Comparison of ENCODE assay signal across 8 mouse cellular contexts in genomic region chr6:30737548-30738463, GRCm38 (mm10). TPM values are rescaled to one million over a fixed set of nuclear protein-coding genes. Genes with fewer than 3 reads are reported as not detected.
DNase-seq lines count a peak whose midpoint lies in the region; ATAC-seq and TF ChIP-seq lines count a peak whose summit lies in the region.

No protein-coding gene starts in this region.

- peak overlapping the region; percentile 92 for H3K27ac ChIP-seq in forebrain, embryonic 15.5 days (replicated peaks)
- H3K27ac ChIP-seq in liver, embryonic 15.5 days (replicated peaks) = no peak overlapping the region
- peak overlapping the region; percentile 89 for H3K27ac ChIP-seq in neural tube, embryonic 13.5 days (replicated peaks)

- peak overlapping the region; percentile 66 for H3K4me2 ChIP-seq in forebrain, embryonic 15.5 days (replicated peaks)
- H3K4me2 ChIP-seq in liver, embryonic 15.5 days = peak overlapping the region; percentile 50
- H3K4me2 ChIP-seq in neural tube, embryonic 13.5 days = peak overlapping the region; percentile 62

- DNase-seq in G1E (ENCODE audit: low spot score) = no peak
- peak; percentile 77 to 82 for DNase-seq in heart, postnatal 10 days
- DNase-seq in kidney, postnatal 4 days = peak; percentile 85 to 89
- DNase-seq in urinary bladder, adult 2 months (ENCODE audit: low spot score) = peak; percentile 34

- no peak for ATAC-seq in G1E (ENCODE audit: extremely low read depth, insufficient number of reproducible peaks, low FRiP score, poor library complexity, severe bottlenecking)
- peak; percentile 49; the same call in 1 of the 2 replicates for ATAC-seq in cerebellum, adult (ENCODE audit: insufficient number of reproducible peaks, low FRiP score, low TSS enrichment)
- peak; percentile 81 for ATAC-seq in forebrain, embryonic 15.5 days (replicated peaks)
- ATAC-seq in liver, embryonic 15.5 days (ENCODE audit: insufficient read depth) = no peak
- ATAC-seq in neural tube, embryonic 13.5 days (ENCODE audit: low read depth) = peak; percentile 77

- peak overlapping the region; percentile 80 for H3K9ac ChIP-seq in forebrain, embryonic 15.5 days (replicated peaks)
- H3K9ac ChIP-seq in liver, embryonic 15.5 days = no peak overlapping the region
- H3K9ac ChIP-seq in neural tube, embryonic 13.5 days = peak overlapping the region; percentile 87

- intact Hi-C loops in heart, postnatal 10 days (cut with DNase I) = loop anchor here (2.0 kb wide), 1 partner anchor 39 kb away; no protein-coding TSS in a partner anchor

- peaks cover 6% of the 10 kb centered on the region for H3K36me3 ChIP-seq in G1E (replicated peaks)
- H3K36me3 ChIP-seq in forebrain, embryonic 15.5 days = peaks cover 6% of the 10 kb centered on the region
- no peaks in the 10 kb centered on the region for H3K36me3 ChIP-seq in liver, embryonic 15.5 days (replicated peaks)
- peaks cover 12% of the 10 kb centered on the region for H3K36me3 ChIP-seq in neural tube, embryonic 13.5 days

- WGBS in forebrain, embryonic 15.5 days = 45% methylated on average over 64 of the region's 66 CpGs
- WGBS in liver, embryonic 15.5 days (ENCODE audit: insufficient replicate concordance) = 43% methylated on average over 64 of the region's 66 CpGs
- 47% methylated on average over 61 of the region's 66 CpGs for WGBS in neural tube, embryonic 13.5 days

- no peak for TF ChIP-seq CTCF in G1E (IDR thresholded peaks at IDR 0.05; ENCODE audit: low read depth, low read length)

- peaks cover 20% of the 10 kb centered on the region for H3K9me3 ChIP-seq in G1E (replicated peaks)
- H3K9me3 ChIP-seq in forebrain, embryonic 15.5 days = peaks cover 10% of the 10 kb centered on the region
- H3K9me3 ChIP-seq in liver, embryonic 15.5 days (replicated peaks) = peaks cover 11% of the 10 kb centered on the region; the same call in 1 of the 2 replicates
- peaks cover 42% of the 10 kb centered on the region for H3K9me3 ChIP-seq in neural tube, embryonic 13.5 days

- H3K4me3 ChIP-seq in G1E (ENCODE audit: low read depth, low read length) = peak overlapping the region; percentile 64
- peak overlapping the region; percentile 61 for H3K4me3 ChIP-seq in forebrain, embryonic 15.5 days
- peak overlapping the region; percentile 46 for H3K4me3 ChIP-seq in liver, embryonic 15.5 days (replicated peaks)
- H3K4me3 ChIP-seq in neural tube, embryonic 13.5 days = peak overlapping the region; percentile 62

- H3K27me3 ChIP-seq in G1E (ENCODE audit: insufficient read depth, low read length) = peaks cover 51% of the 10 kb centered on the region
- H3K27me3 ChIP-seq in forebrain, embryonic 15.5 days = no peaks in the 10 kb centered on the region
- H3K27me3 ChIP-seq in liver, embryonic 15.5 days = peaks cover 74% of the 10 kb centered on the region
- H3K27me3 ChIP-seq in neural tube, embryonic 13.5 days = no peaks in the 10 kb centered on the region

- peaks cover 17% of the 10 kb centered on the region; the same call in 1 of the 2 replicates for H3K4me1 ChIP-seq in G1E (ENCODE audit: insufficient read depth, low read depth, low read length)
- H3K4me1 ChIP-seq in forebrain, embryonic 15.5 days = peaks cover 33% of the 10 kb centered on the region
- no peaks in the 10 kb centered on the region for H3K4me1 ChIP-seq in liver, embryonic 15.5 days (replicated peaks)
- H3K4me1 ChIP-seq in neural tube, embryonic 13.5 days (replicated peaks) = peaks cover 42% of the 10 kb centered on the region

RNA-seq across cellular contexts. Expression of gene Mest, which starts 14.5 kb away (rescaled TPM):
- total RNA-seq in G1E (2014; fragmentation: Nextera tagmentation) = not detected in 2 replicates
- total RNA-seq in G1E (2017) = 0.29 and 0.49 TPM in 2 replicates
- 0.57 and 0.90 TPM in 2 replicates for polyA plus RNA-seq in G1E (2012)
- polyA plus RNA-seq in forebrain, embryonic 15.5 days (2015; fragmentation: Nextera tagmentation; extraction: Ambion mirVana) = 313 and 315 TPM in 2 replicates
- total RNA-seq in heart, postnatal 10 days (2021) = 100 to 1,000 TPM; 192 to 215 TPM
- polyA plus RNA-seq in liver, embryonic 15.5 days (2015; fragmentation: Nextera tagmentation; extraction: Ambion mirVana) = 186 and 187 TPM in 2 replicates
- polyA plus RNA-seq in neural tube, embryonic 13.5 days (2015; fragmentation: Nextera tagmentation; extraction: Ambion mirVana) = 431 and 546 TPM in 2 replicates
- 4.7 and 5.1 TPM in 2 replicates for polyA plus RNA-seq in urinary bladder, adult 2 months (2012; rRNA removed)

RNA-seq across cellular contexts. Expression of gene Cep41, which starts 44.3 kb away (rescaled TPM):
- total RNA-seq in G1E (2014; fragmentation: Nextera tagmentation) (18.3 and 28.3 TPM in 2 replicates), G1E (2017) (8.8 and 14.6 TPM in 2 replicates)
- polyA plus RNA-seq in G1E (2012) = 32.6 and 34.5 TPM in 2 replicates
- polyA plus RNA-seq in forebrain, embryonic 15.5 days (2015; fragmentation: Nextera tagmentation; extraction: Ambion mirVana) = 14.9 and 17.3 TPM in 2 replicates
- 1 to 10 TPM; 2.3 to 4.1 TPM for total RNA-seq in heart, postnatal 10 days (2021)
- 2.8 and 3.8 TPM in 2 replicates for polyA plus RNA-seq in liver, embryonic 15.5 days (2015; fragmentation: Nextera tagmentation; extraction: Ambion mirVana)
- polyA plus RNA-seq in neural tube, embryonic 13.5 days (2015; fragmentation: Nextera tagmentation; extraction: Ambion mirVana) = 12.2 and 17.4 TPM in 2 replicates
- 5.7 and 7.1 TPM in 2 replicates for polyA plus RNA-seq in urinary bladder, adult 2 months (2012; rRNA removed)

Comparison
In these comparisons a context has a peak if more than half of its experiments do, and no peak if none do; other contexts are left out.
1. ATAC-seq: peak in cerebellum, adult (single experiment), forebrain, embryonic 15.5 days (single experiment) and neural tube, embryonic 13.5 days (single experiment); none in G1E (single experiment) and liver, embryonic 15.5 days (single experiment).
2. RNA of gene Mest, which starts 14.5 kb away (polyA plus RNA-seq): 431 to 546 TPM in neural tube, embryonic 13.5 days, 313 to 315 TPM in forebrain, embryonic 15.5 days and 186 to 187 TPM in liver, embryonic 15.5 days; 4.7 to 5.1 TPM in urinary bladder, adult 2 months and 0.57 to 0.90 TPM in G1E; every median in the first group is over 10 times any median in the second.
3. Peak in every context shown above with its lines, with median percentiles within 50 percentile points of each other: H3K4me3 ChIP-seq and H3K4me2 ChIP-seq.